Mouse (Mus musculus) forebrain, postnatal 0 days (tissue): ENCODE data around the gene Higd1a. TPM values are rescaled to one million over a fixed set of nuclear protein-coding genes. Genes with fewer than 3 reads are reported as not detected.

ENCODE experiments used
- ATAC-seq: fragments of 200-750 bp; cut with Nextera tagmentation; 2 replicates; pipeline ENCODE4 v1.8.0; 2017; ENCODE audit warnings: mild to moderate bottlenecking, moderate library complexity
- DNase-seq: peaks from one replicate; pipeline ENCODE4 v3.0.0-alpha.2; 2015
- H3K27ac ChIP-seq: fragments of 300-500 bp; sonication (generic); 2 replicates; pipeline ENCODE4 v1.5.1; 2014; ENCODE audit warnings: low read depth, mild to moderate bottlenecking, antibody characterized with exemption, low read length, moderate library complexity, mixed read lengths
- H3K27me3 ChIP-seq: fragments of 300-500 bp; sonication (generic); 2 replicates; pipeline ENCODE4 v1.6.1; 2014; ENCODE audit warnings: mild to moderate bottlenecking, low read length, mixed read lengths; ENCODE audit not compliant: insufficient read depth
- H3K36me3 ChIP-seq: fragments of 300-500 bp; sonication (generic); 2 replicates; pipeline ENCODE4 v1.6.1; 2014; ENCODE audit warnings: mild to moderate bottlenecking, moderate library complexity; ENCODE audit not compliant: insufficient read depth
- H3K4me1 ChIP-seq: fragments of 300-500 bp; sonication (generic); 2 replicates; pipeline ENCODE4 v1.6.1; 2014; ENCODE audit warnings: antibody characterized with exemption; ENCODE audit not compliant: insufficient read depth
- H3K4me2 ChIP-seq: fragments of 300-500 bp; sonication (generic); 2 replicates; pipeline ENCODE4 v1.6.1; 2014; ENCODE audit warnings: low read depth, mild to moderate bottlenecking, moderate library complexity
- H3K4me3 ChIP-seq: fragments of 300-500 bp; sonication (generic); 2 replicates; pipeline ENCODE4 v1.5.1; 2014; ENCODE audit warnings: low read depth, low read length, mixed read lengths
- H3K9ac ChIP-seq: fragments of 300-500 bp; sonication (generic); 2 replicates; pipeline ENCODE4 v1.6.1; 2014; ENCODE audit warnings: mild to moderate bottlenecking
- H3K9me3 ChIP-seq: fragments of 300-500 bp; sonication (generic); 2 replicates; pipeline ENCODE4 v1.6.1; 2016; ENCODE audit warnings: low read length
- CTCF ChIP-seq: sonication (generic); IDR thresholded peaks from 2 replicates; pipeline ENCODE4 v1.5.1; 2016; ENCODE audit warnings: antibody characterized with exemption, control low read depth, low read depth
- WGBS: fragments of 180-500 bp; shearing (Covaris S2); extraction: QIAGEN DNeasy Blood & Tissue Kit; methylation state at CpG from one replicate; pipeline ENCODE4 v1.1.7; 2014; 5-methylcytosine and 5-hydroxymethylcytosine counted together
- polyA plus RNA-seq: library from polyadenylated mRNA; unstranded; fragments of >200 nt; fragmentation: Nextera tagmentation; extraction: Ambion mirVana; gene quantifications from 2 replicates; pipeline ENCODE4 v1.2.1, GENCODE M21; 2015
- total RNA-seq: library from RNA; depleted of rRNA; stranded (reverse); fragments of >200 nt; gene quantifications from 2 replicates; pipeline ENCODE4 v1.2.3, GENCODE M21; 2014

The Higd1a gene
- total and polyA plus RNA-seq, 2 experiments from 2014 or later: 35.1 to 134 TPM

DNA sequence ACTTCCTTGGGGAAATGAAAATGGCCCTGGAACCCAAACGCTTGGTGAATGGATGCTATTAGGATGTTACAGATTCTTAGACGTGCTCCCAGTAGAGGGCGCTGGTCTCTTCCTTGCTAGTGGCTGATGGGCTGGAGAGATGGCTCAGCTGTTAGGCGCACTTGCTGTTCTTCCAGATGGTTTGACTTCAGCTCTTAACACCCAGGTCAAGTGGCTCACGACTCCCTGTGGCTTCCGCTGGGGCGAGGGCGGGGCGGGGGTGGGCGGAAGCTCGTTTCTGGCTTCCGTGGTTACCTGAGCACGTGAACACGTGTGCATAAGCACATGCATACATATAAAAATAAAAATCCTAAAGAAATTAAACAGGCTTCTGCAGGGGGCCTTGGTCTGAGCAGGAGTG is 22.7 kb upstream of the Higd1a start:
- TF ChIP-seq CTCF: peak; percentile 63
- no peak overlapping the region for H3K4me3 ChIP-seq
- no peaks in the 10 kb centered on the region for H3K27me3 ChIP-seq
- no peaks in the 10 kb centered on the region for H3K9me3 ChIP-seq
- H3K27ac ChIP-seq: no peak overlapping the region
- 27% methylated on average over 14 of the region's 14 CpGs for WGBS
- peak; percentile 46 for DNase-seq
- no peak overlapping the region for H3K9ac ChIP-seq
- H3K36me3 ChIP-seq: no peaks in the 10 kb centered on the region
- no peaks in the 10 kb centered on the region for H3K4me1 ChIP-seq
- ATAC-seq: no peak
- 0 out of 2 replicates have a peak overlapping the region, but pooled peaks have one; percentile 8 for H3K4me2 ChIP-seq

DNA sequence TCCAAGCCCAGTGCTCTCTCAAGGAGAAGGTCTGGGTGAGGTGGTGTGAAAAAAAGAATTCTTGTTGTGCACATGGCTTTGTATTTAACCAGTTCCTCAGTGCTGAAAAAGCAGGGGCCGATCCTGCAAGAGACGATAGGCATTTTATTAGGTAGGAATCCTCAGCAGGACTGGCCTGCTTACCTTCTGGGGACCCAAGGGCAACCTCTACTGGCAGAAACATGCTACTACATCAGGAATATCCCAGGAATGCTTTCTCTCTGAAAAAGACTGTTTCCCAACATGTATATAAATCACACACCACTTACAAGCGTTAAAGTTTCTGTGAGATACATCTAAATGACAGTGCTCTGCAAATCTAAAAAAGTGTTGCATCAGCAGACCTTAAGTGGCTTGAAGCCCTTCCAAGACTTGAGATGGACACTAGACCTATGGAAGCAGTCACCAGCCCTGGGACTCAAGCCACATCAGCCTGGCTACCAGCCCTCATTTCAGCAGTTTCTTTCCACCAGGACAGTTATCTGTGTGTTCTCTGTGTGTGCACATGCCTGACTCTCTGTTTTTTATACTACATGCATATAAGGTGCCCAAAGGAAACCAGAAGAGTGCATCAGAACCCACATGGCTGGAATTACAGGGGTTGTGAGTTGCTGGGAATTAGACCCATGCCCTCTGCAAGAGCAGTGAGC is 19.0 kb upstream of the Higd1a start:
- ATAC-seq (peak; percentile 25; the same call in 1 of the 2 replicates), DNase-seq (peak; percentile 68)
- no peak overlapping the region for H3K9ac ChIP-seq
- H3K27me3 ChIP-seq: no peaks in the 10 kb centered on the region
- H3K4me3 ChIP-seq: no peak overlapping the region
- no peaks in the 10 kb centered on the region for H3K36me3 ChIP-seq
- peak; percentile 83 for TF ChIP-seq CTCF
- 9% methylated on average over 3 of the region's 3 CpGs for WGBS
- no peaks in the 10 kb centered on the region for H3K9me3 ChIP-seq
- no peak overlapping the region for H3K27ac ChIP-seq
- H3K4me2 ChIP-seq: no peak overlapping the region
- H3K4me1 ChIP-seq: no peaks in the 10 kb centered on the region

DNA sequence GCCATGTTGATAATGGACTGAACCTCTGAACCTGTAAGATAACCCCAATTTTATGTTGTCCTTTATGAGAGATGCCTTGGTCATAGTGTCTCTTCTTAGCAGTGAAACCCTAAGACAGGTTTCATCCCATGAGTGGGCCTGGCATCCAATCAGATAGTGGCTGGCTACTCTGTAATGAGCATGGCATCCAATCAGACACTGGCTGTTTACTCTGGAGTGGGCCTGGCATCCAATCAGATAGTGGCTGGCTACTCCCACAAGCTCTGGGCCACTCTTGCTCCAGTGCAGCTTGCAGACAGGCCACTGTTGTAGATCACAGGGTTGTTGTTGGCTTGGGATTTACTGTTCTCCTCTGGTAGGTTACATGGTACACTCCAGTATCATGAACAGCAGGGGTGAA is 15.4 kb upstream of the Higd1a start:
- Histone ChIP-seq H3K4me2 (no peak overlapping the region), H3K4me3 (no peak overlapping the region), H3K27me3 (no peaks in the 10 kb centered on the region), H3K36me3 (no peaks in the 10 kb centered on the region), H3K9me3 (no peaks in the 10 kb centered on the region), H3K27ac (no peak overlapping the region), H3K9ac (no peak overlapping the region), H3K4me1 (no peaks in the 10 kb centered on the region)
- TF ChIP-seq CTCF: no peak
- DNase-seq (no peak), ATAC-seq (no peak)

DNA sequence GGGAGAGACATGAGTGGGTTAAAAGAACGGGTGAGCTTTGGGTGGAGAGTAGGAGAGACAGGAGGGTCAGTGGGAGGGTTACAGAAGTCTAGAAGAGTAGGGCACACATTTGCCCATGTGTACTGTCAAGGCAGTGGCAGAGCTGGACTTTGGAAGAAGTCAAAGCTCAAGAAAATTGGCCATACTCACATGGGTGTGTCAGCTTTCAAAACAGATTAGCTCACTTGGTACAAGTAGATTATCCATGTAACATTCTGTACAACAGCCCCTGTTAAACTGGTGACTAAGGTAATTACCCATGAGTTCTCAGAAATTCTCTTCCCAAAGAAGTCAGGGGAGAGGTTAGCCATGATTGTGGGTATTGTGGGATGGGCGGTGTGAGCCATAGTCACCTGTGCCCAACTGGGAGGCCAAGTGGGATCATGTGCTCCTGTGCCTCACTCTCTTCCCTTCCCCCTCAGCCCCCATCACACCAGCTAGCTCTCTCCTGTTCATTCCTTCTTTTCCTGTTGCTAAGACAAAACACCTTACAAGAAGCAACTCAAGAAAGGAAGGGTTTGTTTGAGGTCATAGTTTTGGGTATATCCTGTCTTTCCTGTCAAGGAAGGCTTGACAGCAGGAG is 14.0 kb upstream of the Higd1a start:
- TF ChIP-seq CTCF: no peak
- H3K4me2 ChIP-seq: no peak overlapping the region
- H3K9me3 ChIP-seq: no peaks in the 10 kb centered on the region
- H3K36me3 ChIP-seq: no peaks in the 10 kb centered on the region
- no peaks in the 10 kb centered on the region for H3K4me1 ChIP-seq
- 78% methylated on average over 2 of the region's 2 CpGs for WGBS
- H3K27ac ChIP-seq: no peak overlapping the region
- H3K4me3 ChIP-seq: no peak overlapping the region
- H3K27me3 ChIP-seq: no peaks in the 10 kb centered on the region
- no peak for DNase-seq
- no peak overlapping the region for H3K9ac ChIP-seq
- ATAC-seq: no peak

DNA sequence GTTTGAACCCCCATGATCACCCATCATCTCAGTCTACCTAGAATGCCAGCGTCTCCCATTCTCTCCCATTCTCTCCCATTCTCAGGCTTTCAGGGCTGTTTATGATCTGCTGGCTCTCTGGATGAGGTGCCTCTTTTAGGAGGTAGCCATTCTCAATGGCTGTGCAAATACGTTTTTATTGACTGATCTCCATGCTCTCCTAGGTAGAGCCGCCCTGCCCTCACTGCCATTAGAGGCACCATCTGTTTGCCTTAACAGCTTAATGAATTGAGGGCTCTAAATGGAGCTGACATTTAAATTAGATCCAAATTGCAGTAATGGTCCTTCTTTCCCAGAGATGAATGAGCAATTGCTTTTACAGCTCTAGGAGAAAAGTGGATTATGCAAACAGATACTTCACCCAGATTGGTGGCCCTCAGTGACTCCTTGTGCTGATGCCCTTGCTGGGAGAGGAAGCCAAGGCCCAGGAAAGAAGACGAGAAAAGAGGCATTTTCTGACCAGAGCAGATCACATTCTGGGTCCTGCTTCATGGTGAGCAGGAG is 11.9 kb upstream of the Higd1a start:
- TF ChIP-seq CTCF: no peak
- Histone ChIP-seq H3K4me2 (no peak overlapping the region), H3K9ac (no peak overlapping the region), H3K4me3 (no peak overlapping the region), H3K4me1 (no peaks in the 10 kb centered on the region), H3K27me3 (no peaks in the 10 kb centered on the region), H3K36me3 (no peaks in the 10 kb centered on the region), H3K27ac (no peak overlapping the region), H3K9me3 (no peaks in the 10 kb centered on the region)
- DNase-seq (no peak), ATAC-seq (no peak)
- WGBS: 48% methylated on average over 4 of the region's 4 CpGs

DNA sequence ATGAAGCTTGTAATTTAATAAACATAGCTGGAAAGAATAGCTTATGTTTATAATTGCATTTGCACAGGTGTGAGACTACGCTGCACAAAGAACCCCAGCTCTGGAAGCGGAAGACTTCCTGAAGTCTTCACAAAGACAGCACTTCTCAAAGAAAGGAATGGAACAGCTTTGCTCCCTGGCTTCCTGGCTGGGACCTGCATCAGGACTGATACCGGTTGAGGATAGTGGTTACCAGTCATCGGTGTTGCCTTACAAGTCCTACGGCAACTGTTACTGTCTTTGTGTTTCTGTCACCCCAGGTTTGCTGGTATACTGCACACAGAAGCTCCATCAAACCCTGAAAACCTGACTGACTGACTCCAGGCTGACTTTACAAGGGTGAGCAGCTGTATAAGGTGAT is 11.3 kb upstream of the Higd1a start:
- Histone ChIP-seq H3K4me1 (no peaks in the 10 kb centered on the region), H3K9ac (no peak overlapping the region), H3K9me3 (no peaks in the 10 kb centered on the region), H3K27me3 (no peaks in the 10 kb centered on the region), H3K4me3 (no peak overlapping the region), H3K36me3 (no peaks in the 10 kb centered on the region), H3K27ac (no peak overlapping the region), H3K4me2 (no peak overlapping the region)
- no peak for TF ChIP-seq CTCF
- DNase-seq: no peak
- no peak for ATAC-seq
- WGBS: 90% methylated on average over 5 of the region's 5 CpGs

DNA sequence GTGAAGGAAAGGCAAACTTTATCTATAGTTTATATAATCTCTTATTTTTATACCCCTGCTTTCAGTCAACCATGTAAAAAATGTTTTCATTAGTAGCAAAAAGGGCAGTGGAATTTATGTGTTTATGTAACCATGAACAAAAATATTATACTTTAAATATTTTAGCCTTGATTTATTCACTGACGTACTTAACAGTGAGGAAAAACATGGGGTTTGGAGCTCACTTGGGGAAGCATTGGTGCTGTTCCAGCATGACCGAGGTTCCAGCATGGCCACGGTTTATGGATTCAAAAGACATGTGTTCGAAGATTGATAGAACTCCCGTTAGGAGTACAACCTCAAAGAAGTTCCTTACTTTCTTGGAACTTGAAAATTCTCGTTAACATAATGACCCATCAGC is 10.1 kb upstream of the Higd1a start:
- Histone ChIP-seq H3K9ac (no peak overlapping the region), H3K27me3 (no peaks in the 10 kb centered on the region), H3K27ac (no peak overlapping the region), H3K36me3 (no peaks in the 10 kb centered on the region), H3K9me3 (no peaks in the 10 kb centered on the region), H3K4me2 (no peak overlapping the region), H3K4me1 (no peaks in the 10 kb centered on the region), H3K4me3 (no peak overlapping the region)
- ATAC-seq (no peak), DNase-seq (no peak)
- WGBS: 62% methylated on average over 6 of the region's 6 CpGs
- TF ChIP-seq CTCF: no peak
